Mouse (Mus musculus) spleen, adult 2 months (tissue): ENCODE data around the gene Ppard.
"Not testable (repeated sequence)": the region's sequence is repeated elsewhere in the genome, so short reads cannot be mapped to it uniquely, and the experiment has no call there.

Experiments used
- CTCF ChIP-seq: fragments of 200-500 bp; IDR thresholded peaks from 2 replicates; pipeline ENCODE4 v1.5.1; 2011; ENCODE audit warnings: mild to moderate bottlenecking, inconsistent platforms; ENCODE audit not compliant: insufficient read depth, insufficient read length, insufficient replicate concordance; ENCODE audit errors: extremely low read depth
- POLR2A ChIP-seq: fragments of 200-500 bp; IDR thresholded peaks from 2 replicates; pipeline ENCODE4 v1.6.1; 2011; ENCODE audit warnings: low read depth, low read length, inconsistent platforms

GRCm38 (mm10) chr17:28222463-28222862 is 10.0 kb upstream of the Ppard start:
- not testable (repeated sequence) for TF ChIP-seq CTCF, POLR2A
